Mouse (Mus musculus) macrophage (primary cell): ENCODE data around the gene Crybb3. TPM values are rescaled to one million over a fixed set of nuclear protein-coding genes. Genes with fewer than 3 reads are reported as not detected.

Experiments
- H3K27ac ChIP-seq: fragments of 350-480 bp; formaldehyde crosslinking; 2 replicates; pipeline ENCODE4 v1.9.0; 2021
- H3K36me3 ChIP-seq: fragments of 350-480 bp; formaldehyde crosslinking; 2 replicates; pipeline ENCODE4 v1.9.0; 2021; ENCODE audit errors: inconsistent target
- H3K4me3 ChIP-seq: fragments of 350-480 bp; formaldehyde crosslinking; 2 replicates; pipeline ENCODE4 v1.9.0; 2021; ENCODE audit errors: inconsistent target
- H3K79me2 ChIP-seq: fragments of 350-480 bp; formaldehyde crosslinking; 2 replicates; pipeline ENCODE4 v1.9.0; 2021; ENCODE audit errors: inconsistent target
- WGBS: methylation state at CpG from one replicate; pipeline ENCODE4 v1.1.7; 2026; ENCODE audit warnings: inconsistent platforms; ENCODE audit not compliant: missing documents; 5-methylcytosine and 5-hydroxymethylcytosine counted together
- polyA plus RNA-seq: library from polyadenylated mRNA; stranded (reverse); fragments of 250-400 nt; gene quantifications from 3 replicates; pipeline ENCODE4 v1.2.4, GENCODE M21; 2018; ENCODE audit warnings: inconsistent platforms

The Crybb3 gene
- polyA plus RNA-seq, 1 experiment from 2014 or later, result not detected

GRCm38 (mm10) chr5:113091162-113091561, 9.8 kb upstream of the Crybb3 start:
- Histone ChIP-seq H3K79me2 (no peaks in the 10 kb centered on the region), H3K27ac (no peak overlapping the region), H3K36me3 (0 out of 2 replicates have a peak, but pooled peaks cover 7% of the 10 kb centered on the region), H3K4me3 (no peak overlapping the region)
- WGBS, result 85% methylated on average over 5 of the region's 5 CpGs

GRCm38 (mm10) chr5:113090750-113091149, 9.4 kb upstream of the Crybb3 start:
- Histone ChIP-seq H3K79me2 (no peaks in the 10 kb centered on the region), H3K36me3 (0 out of 2 replicates have a peak, but pooled peaks cover 7% of the 10 kb centered on the region), H3K4me3 (no peak overlapping the region), H3K27ac (no peak overlapping the region)
- WGBS, result 92% methylated on average over 11 of the region's 11 CpGs

GRCm38 (mm10) chr5:113090077-113090690, 8.8 kb upstream of the Crybb3 start:
- H3K36me3 ChIP-seq, result 0 out of 2 replicates have a peak, but pooled peaks cover 7% of the 10 kb centered on the region
- H3K27ac ChIP-seq, result no peak overlapping the region
- no peaks in the 10 kb centered on the region for H3K79me2 ChIP-seq
- 92% methylated on average over 24 of the region's 24 CpGs for WGBS
- no peak overlapping the region for H3K4me3 ChIP-seq

GRCm38 (mm10) chr5:113087465-113087864, 6.1 kb upstream of the Crybb3 start:
- 0 out of 2 replicates have a peak, but pooled peaks cover 7% of the 10 kb centered on the region for H3K36me3 ChIP-seq
- H3K79me2 ChIP-seq, result no peaks in the 10 kb centered on the region
- no peak overlapping the region for H3K4me3 ChIP-seq
- WGBS, result 90% methylated on average over 2 of the region's 2 CpGs
- no peak overlapping the region for H3K27ac ChIP-seq

- Histone ChIP-seq H3K27ac (no peak overlapping the region), H3K4me3 (no peak overlapping the region), H3K36me3 (0 out of 2 replicates have a peak, but pooled peaks cover 7% of the 10 kb centered on the region), H3K79me2 (no peaks in the 10 kb centered on the region)
- 95% methylated on average over 4 of the region's 4 CpGs for WGBS
Measured at GRCm38 (mm10) chr5:113086990-113087389, 5.6 kb upstream of the Crybb3 start.

GRCm38 (mm10) chr5:113086439-113086838, 5.1 kb upstream of the Crybb3 start:
- WGBS, result 90% methylated on average over 12 of the region's 12 CpGs
- no peak overlapping the region for H3K4me3 ChIP-seq
- H3K36me3 ChIP-seq, result 0 out of 2 replicates have a peak, but pooled peaks cover 7% of the 10 kb centered on the region
- no peaks in the 10 kb centered on the region for H3K79me2 ChIP-seq
- H3K27ac ChIP-seq, result no peak overlapping the region

- Histone ChIP-seq H3K36me3 (0 out of 2 replicates have a peak, but pooled peaks cover 7% of the 10 kb centered on the region), H3K79me2 (no peaks in the 10 kb centered on the region), H3K27ac (no peak overlapping the region), H3K4me3 (no peak overlapping the region)
- WGBS, result 76% methylated on average over 2 of the region's 2 CpGs
Measured at GRCm38 (mm10) chr5:113085931-113086330, 4.5 kb upstream of the Crybb3 start.

- 81% methylated on average over 2 of the region's 2 CpGs for WGBS
- no peaks in the 10 kb centered on the region for H3K36me3 ChIP-seq
- no peak overlapping the region for H3K4me3 ChIP-seq
- H3K27ac ChIP-seq, result no peak overlapping the region
- no peaks in the 10 kb centered on the region for H3K79me2 ChIP-seq
Measured at GRCm38 (mm10) chr5:113084309-113084708, 2.9 kb upstream of the Crybb3 start.

- Histone ChIP-seq H3K27ac (no peak overlapping the region), H3K36me3 (no peaks in the 10 kb centered on the region), H3K4me3 (no peak overlapping the region), H3K79me2 (no peaks in the 10 kb centered on the region)
- 62% methylated on average over 19 of the region's 19 CpGs for WGBS
Measured at GRCm38 (mm10) chr5:113082356-113083168, 1.2 kb upstream of the Crybb3 start.

GRCm38 (mm10) chr5:113081020-113081419, 364 bp downstream of the Crybb3 start:
- Histone ChIP-seq H3K27ac (no peak overlapping the region), H3K36me3 (no peaks in the 10 kb centered on the region), H3K4me3 (no peak overlapping the region), H3K79me2 (no peaks in the 10 kb centered on the region)
- 92% methylated on average over 9 of the region's 9 CpGs for WGBS

- Histone ChIP-seq H3K36me3 (no peaks in the 10 kb centered on the region), H3K4me3 (no peak overlapping the region)
- 45% methylated on average over 15 of the region's 21 CpGs for WGBS
Measured at GRCm38 (mm10) chr5:113079783-113080182, 1.6 kb downstream of the Crybb3 start.

GRCm38 (mm10) chr5:113078686-113079085, 2.7 kb downstream of the Crybb3 start:
- Histone ChIP-seq H3K36me3 (no peaks in the 10 kb centered on the region), H3K27ac (no peak overlapping the region), H3K79me2 (no peaks in the 10 kb centered on the region), H3K4me3 (no peak overlapping the region)
- 62% methylated on average over 5 of the region's 5 CpGs for WGBS

More at GRCm38 (mm10) chr5:113079783-113080182, 1.6 kb downstream of the Crybb3 start:
- H3K79me2 ChIP-seq, result no peaks in the 10 kb centered on the region
- H3K27ac ChIP-seq, result no peak overlapping the region

GRCm38 (mm10) chr5:113070017-113070416, 11.4 kb downstream of the Crybb3 start, which contains the start of gene Crybb2:
Gene Crybb2 (minus strand): TSS chr5:113070117.
- Histone ChIP-seq H3K4me3 (no peak within 1 kb of the TSS), H3K27ac (no peak within 1 kb of the TSS), H3K79me2 (no peaks in the 10 kb centered on the region), H3K36me3 (no peaks in the 10 kb centered on the region)

GRCm38 (mm10) chr5:113054308-113054707, 27.1 kb downstream of the Crybb3 start:
- Histone ChIP-seq H3K27ac (no peak overlapping the region), H3K36me3 (no peaks in the 10 kb centered on the region)
- WGBS, result 15% methylated on average over 16 of the region's 16 CpGs

GRCm38 (mm10) chr5:113050581-113051185, 30.7 kb downstream of the Crybb3 start:
- Histone ChIP-seq H3K36me3 (no peaks in the 10 kb centered on the region), H3K79me2 (no peaks in the 10 kb centered on the region), H3K4me3 (no peak overlapping the region), H3K27ac (no peak overlapping the region)
- 84% methylated on average over 7 of the region's 7 CpGs for WGBS

More at GRCm38 (mm10) chr5:113054308-113054707, 27.1 kb downstream of the Crybb3 start:
- Histone ChIP-seq H3K79me2 (no peaks in the 10 kb centered on the region), H3K4me3 (no peak overlapping the region)
